Mouse (Mus musculus) cerebellum, adult 2 months (tissue): ENCODE results near the gene Ahdc1. TPM values are rescaled to one million over a fixed set of nuclear protein-coding genes. Genes with fewer than 3 reads are reported as not detected.

Source experiments
- DNase-seq, 2 experiments: peaks; one replicate each; pipeline ENCODE4 v3.0.0; 2021
- H3K27ac ChIP-seq: fragments of 200-500 bp; 2 replicates; pipeline ENCODE4 v1.5.1; 2012; ENCODE audit warnings: low read length, control low read depth, inconsistent platforms; ENCODE audit not compliant: insufficient read depth
- H3K27me3 ChIP-seq: fragments of 200-500 bp; 2 replicates; pipeline ENCODE4 v1.6.1; 2012; ENCODE audit warnings: inconsistent platforms, mild to moderate bottlenecking, low read length, moderate library complexity; ENCODE audit not compliant: control insufficient read depth, insufficient read depth
- H3K4me1 ChIP-seq: fragments of 200-500 bp; 2 replicates; pipeline ENCODE4 v1.6.1; 2011; ENCODE audit warnings: low read length; ENCODE audit not compliant: control insufficient read depth, insufficient read depth
- H3K4me3 ChIP-seq: fragments of 200-500 bp; replicated peaks from 2 replicates; pipeline ENCODE3; 2011; ENCODE audit warnings: mild to moderate bottlenecking, low read depth, low read length, control low read depth; ENCODE audit not compliant: insufficient read depth
- CTCF ChIP-seq: fragments of 200-500 bp; IDR thresholded peaks from 2 replicates; pipeline ENCODE4 v1.5.1; 2011; ENCODE audit warnings: low read depth, mild to moderate bottlenecking, control low read depth, low read length, moderate library complexity, borderline replicate concordance; ENCODE audit not compliant: insufficient read depth
- POLR2A ChIP-seq: fragments of 200-500 bp; IDR thresholded peaks from 2 replicates; pipeline ENCODE4 v1.6.1; 2011; ENCODE audit warnings: low read length, control low read depth, borderline replicate concordance; ENCODE audit not compliant: insufficient read depth
- whole genome bisulfite sequencing: fragments of 180-500 bp; shearing (Covaris S2); methylation state at CpG from one replicate; pipeline ENCODE4 v1.1.7; 2018; 5-methylcytosine and 5-hydroxymethylcytosine counted together
- polyA plus RNA-seq: library from polyadenylated mRNA; depleted of rRNA; stranded (reverse); fragments of >200 nt; gene quantifications from 2 replicates; pipeline ENCODE4 v1.2.3, GENCODE M21; 2012

The Ahdc1 gene
- polyA plus RNA-seq, 1 experiment = 30.8 TPM

- no peaks in the 10 kb centered on the region for H3K27me3 ChIP-seq
- H3K4me1 ChIP-seq = peaks cover 56% of the 10 kb centered on the region
- peak overlapping the region; percentile 13 for H3K4me3 ChIP-seq
- TF ChIP-seq POLR2A = no peak
- TF ChIP-seq CTCF = no peak
- WGBS = 28% methylated on average over 4 of the region's 4 CpGs
- peak in 1 of 2 experiments; percentile 30 for DNase-seq
- no peak overlapping the region for H3K27ac ChIP-seq
Measured at GRCm38 (mm10) chr4:133016677-133017415, 5.8 kb downstream of the Ahdc1 start.

GRCm38 (mm10) chr4:133017597-133018262, 6.7 kb downstream of the Ahdc1 start:
- peak in 1 of 2 experiments; percentile 27 for DNase-seq
- Histone ChIP-seq H3K27me3 (no peaks in the 10 kb centered on the region), H3K4me1 (peaks cover 65% of the 10 kb centered on the region), H3K27ac (no peak overlapping the region), H3K4me3 (no peak overlapping the region)
- 31% methylated on average over 6 of the region's 6 CpGs for WGBS
- TF ChIP-seq POLR2A = no peak
- no peak for TF ChIP-seq CTCF

DNA sequence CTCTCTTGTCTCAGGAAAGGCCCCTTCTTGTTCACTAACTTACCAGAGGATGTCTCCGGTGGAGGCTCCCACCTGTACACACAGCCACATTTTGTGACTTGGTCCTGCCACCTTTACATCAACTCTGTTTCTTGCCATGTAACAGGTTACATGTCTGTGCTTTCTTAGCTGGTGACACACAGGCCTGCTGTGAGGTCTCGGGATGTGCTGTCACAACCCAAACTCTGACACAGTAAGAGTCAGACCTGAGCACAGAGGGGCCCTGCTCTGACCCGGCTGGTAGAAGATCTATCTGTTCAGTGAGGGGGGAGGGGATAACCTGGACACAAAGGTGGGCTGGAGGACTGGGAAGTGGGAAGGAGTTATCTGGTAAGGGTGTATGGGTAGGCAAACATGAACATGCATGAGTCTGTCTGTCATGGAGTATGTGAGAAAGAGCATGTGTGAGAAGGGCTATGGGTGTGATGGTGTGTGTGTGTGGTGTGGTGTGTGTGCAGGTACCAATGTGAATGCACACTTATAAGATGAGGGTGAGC, 7.3 kb downstream of the Ahdc1 start:
- H3K4me1 ChIP-seq = peaks cover 71% of the 10 kb centered on the region
- WGBS = 30% methylated on average over 3 of the region's 3 CpGs
- H3K4me3 ChIP-seq = no peak overlapping the region
- peak in 1 of 2 experiments; percentile 11 for DNase-seq
- no peaks in the 10 kb centered on the region for H3K27me3 ChIP-seq
- no peak overlapping the region for H3K27ac ChIP-seq
- no peak for TF ChIP-seq POLR2A
- TF ChIP-seq CTCF = no peak

- H3K4me1 ChIP-seq = peaks cover 76% of the 10 kb centered on the region
- DNase-seq = no peak
- H3K27me3 ChIP-seq = no peaks in the 10 kb centered on the region
- WGBS = 38% methylated on average over 4 of the region's 6 CpGs
- H3K27ac ChIP-seq = no peak overlapping the region
- no peak for TF ChIP-seq CTCF
- TF ChIP-seq POLR2A = no peak
- no peak overlapping the region for H3K4me3 ChIP-seq
Measured at GRCm38 (mm10) chr4:133020721-133021120, 9.7 kb downstream of the Ahdc1 start.

- peaks cover 76% of the 10 kb centered on the region for H3K4me1 ChIP-seq
- peak; percentile 70 to 71 for DNase-seq
- 5% methylated on average over 9 of the region's 9 CpGs for WGBS
- TF ChIP-seq CTCF = no peak
- TF ChIP-seq POLR2A = no peak
- no peak overlapping the region for H3K4me3 ChIP-seq
- no peak overlapping the region for H3K27ac ChIP-seq
- no peaks in the 10 kb centered on the region for H3K27me3 ChIP-seq
Measured at GRCm38 (mm10) chr4:133021181-133021671, 10.2 kb downstream of the Ahdc1 start.

DNA sequence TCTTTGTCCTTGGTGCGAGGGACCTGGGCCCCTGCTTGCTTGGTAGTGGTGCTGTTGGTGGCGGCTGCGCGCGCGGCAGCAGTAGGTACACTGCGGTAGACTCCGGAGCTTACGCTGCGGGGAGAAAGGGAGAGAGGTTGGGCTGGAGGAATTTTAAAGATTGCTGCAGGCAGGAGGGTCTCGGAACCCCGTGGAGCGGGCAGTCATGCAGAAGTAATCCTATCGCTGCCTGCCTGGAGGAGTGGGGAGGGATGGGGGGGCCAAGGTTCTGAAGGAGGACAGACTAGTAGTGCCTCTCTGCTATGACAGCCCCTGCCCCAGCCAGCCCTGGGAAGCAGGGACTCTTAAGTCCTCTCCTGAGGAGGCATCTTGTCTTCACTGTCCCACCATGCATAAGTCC, 11.2 kb downstream of the Ahdc1 start:
- H3K4me1 ChIP-seq = peaks cover 72% of the 10 kb centered on the region
- TF ChIP-seq POLR2A (no peak), CTCF (no peak)
- no peak for DNase-seq
- no peak overlapping the region for H3K27ac ChIP-seq
- 14% methylated on average over 14 of the region's 14 CpGs for WGBS
- peak overlapping the region; percentile 28 for H3K4me3 ChIP-seq
- H3K27me3 ChIP-seq = no peaks in the 10 kb centered on the region

- DNase-seq = no peak
- no peak for TF ChIP-seq POLR2A
- TF ChIP-seq CTCF = no peak
- Histone ChIP-seq H3K27me3 (no peaks in the 10 kb centered on the region), H3K27ac (no peak overlapping the region), H3K4me1 (peaks cover 65% of the 10 kb centered on the region), H3K4me3 (no peak overlapping the region)
- 25% methylated on average over 14 of the region's 14 CpGs for whole genome bisulfite sequencing
Measured at GRCm38 (mm10) chr4:133022954-133023635, 12.0 kb downstream of the Ahdc1 start.

DNA sequence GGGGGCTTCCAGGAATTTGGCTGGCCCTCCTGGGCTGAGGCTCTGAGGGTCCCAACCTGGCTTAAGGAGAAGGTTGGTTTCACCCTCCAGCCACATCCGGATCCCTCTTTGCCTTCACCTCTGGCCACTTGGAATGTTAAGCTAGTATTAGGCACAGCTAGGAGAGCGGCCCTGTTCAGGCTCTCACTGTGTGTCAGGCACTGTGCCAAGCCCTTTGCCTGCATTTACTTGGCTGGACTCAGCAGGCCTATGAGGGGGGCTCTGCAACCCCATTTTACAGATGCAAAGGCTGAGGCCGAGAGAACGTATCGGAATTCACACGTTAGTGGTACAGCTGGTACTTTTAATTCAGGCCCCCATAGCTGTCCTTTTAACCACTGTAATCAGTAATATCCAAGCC, 12.6 kb downstream of the Ahdc1 start:
- Histone ChIP-seq H3K4me3 (no peak overlapping the region), H3K27ac (no peak overlapping the region), H3K27me3 (no peaks in the 10 kb centered on the region), H3K4me1 (peaks cover 65% of the 10 kb centered on the region)
- DNase-seq = no peak
- TF ChIP-seq POLR2A (no peak), CTCF (no peak)
- WGBS = 46% methylated on average over 6 of the region's 6 CpGs
